Mouse (Mus musculus) stomach, postnatal 0 days (tissue): ENCODE results near the gene Ninl.

Source experiments
- CTCF ChIP-seq: IDR thresholded peaks from 2 replicates; pipeline ENCODE4 v1.5.1; 2016; ENCODE audit warnings: antibody characterized with exemption, low read depth, mild to moderate bottlenecking, moderate library complexity
- EP300 ChIP-seq: optimal IDR thresholded peaks from 2 replicates; pipeline ENCODE3; 2016; ENCODE audit warnings: antibody characterized with exemption

DNA sequence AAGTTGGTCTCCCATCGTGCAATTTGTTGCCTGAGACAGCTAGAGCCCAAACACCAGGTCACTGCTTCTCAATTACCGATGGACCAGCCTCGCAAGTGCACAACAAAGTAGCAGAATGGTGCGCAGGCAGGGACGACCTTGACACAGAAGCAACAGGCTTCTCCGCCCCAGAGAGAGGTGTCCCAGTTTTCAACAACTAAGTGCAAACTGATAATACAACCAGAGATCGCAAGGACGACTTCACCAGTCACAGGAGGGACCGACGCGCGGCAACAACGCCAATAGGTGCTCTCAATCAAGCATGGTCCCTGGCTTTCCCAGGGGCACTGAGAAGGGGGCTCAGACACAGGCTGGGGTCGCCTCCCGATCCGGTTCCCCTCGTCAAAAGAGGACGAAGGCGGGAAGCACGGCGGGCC lies 30.7 kb downstream of the Ninl start:
- TF ChIP-seq EP300 = no peak
- TF ChIP-seq CTCF = no peak
